In genomic region chr15:38431668-38432067, GRCm38 (mm10) we compare ENCODE assay signal across 7 mouse cellular contexts.
DNase-seq lines count a peak whose midpoint lies in the region; ATAC-seq lines count a peak whose summit lies in the region.

No protein-coding gene starts in this region.

- no peak for ATAC-seq in megakaryocyte-erythroid progenitor cell, adult 5-6 weeks (replicated peaks; ENCODE audit: low FRiP score, low TSS enrichment, poor library complexity, severe bottlenecking)

- peak; percentile 36 for DNase-seq in ovary, postnatal 14 days (ENCODE audit: low spot score)
- DNase-seq in ovary, postnatal 10 days (ENCODE audit: low spot score) = no peak
- DNase-seq in gonadal fat pad, adult 2 months (ENCODE audit: low read depth) = peak; percentile 99
- peak; percentile 41 to 57 for DNase-seq in kidney, postnatal 4 days
- DNase-seq in urinary bladder, postnatal 4 days (ENCODE audit: low spot score in 2 of 2) = peak; percentile 61 to 63
- DNase-seq in layer of hippocampus, adult 9-10 months (ENCODE audit: low spot score) = no peak

Comparison
In these comparisons a context has a peak if more than half of its experiments do, and no peak if none do; other contexts are left out.
1. DNase-seq: peak in ovary, postnatal 14 days (single experiment), gonadal fat pad, adult 2 months (single experiment), kidney, postnatal 4 days (2 of 2) and urinary bladder, postnatal 4 days (2 of 2); none in ovary, postnatal 10 days (single experiment) and layer of hippocampus, adult 9-10 months (single experiment).